Mouse (Mus musculus) lung, postnatal 10 days (tissue): Measurements from ENCODE around the gene Myo19.
"Not testable (repeated sequence)": the region's sequence is repeated elsewhere in the genome, so short reads cannot be mapped to it uniquely, and the experiment has no call there.

ENCODE experiments used
- DNase-seq: peaks from one replicate; pipeline ENCODE4 v3.0.0; 2021

Gene Myo19

GRCm38 (mm10) chr11:84879772-84880464, at the start of gene Myo19, which contains the start of gene Pigw:
Gene Myo19, plus strand, starts transcription at chr11:84880148.
Gene Pigw, minus strand, starts transcription at chr11:84880285.
- peak; percentile 85 for DNase-seq

GRCm38 (mm10) chr11:84839330-84839729, 40.6 kb upstream of the Myo19 start:
- no peak for DNase-seq

GRCm38 (mm10) chr11:84846741-84847474, 33.0 kb upstream of the Myo19 start:
- DNase-seq = no peak

- no peak for DNase-seq
Observed at GRCm38 (mm10) chr11:84847475-84848090, 32.4 kb upstream of the Myo19 start.

- DNase-seq = no peak
Observed at GRCm38 (mm10) chr11:84855285-84855684, 24.7 kb upstream of the Myo19 start.

GRCm38 (mm10) chr11:84865268-84865667, 14.7 kb upstream of the Myo19 start:
- no peak for DNase-seq

GRCm38 (mm10) chr11:84867586-84867985, 12.4 kb upstream of the Myo19 start:
- DNase-seq = no peak

- no peak for DNase-seq
Observed at GRCm38 (mm10) chr11:84868786-84869259, 11.1 kb upstream of the Myo19 start.

- DNase-seq = peak; percentile 98
Observed at GRCm38 (mm10) chr11:84869537-84870232, 10.3 kb upstream of the Myo19 start.

GRCm38 (mm10) chr11:84870337-84871043, 9.5 kb upstream of the Myo19 start, which contains the start of gene Ggnbp2:
Gene Ggnbp2, minus strand, starts transcription at chr11:84870817.
- DNase-seq = peak; percentile 95

- DNase-seq = no peak
Observed at GRCm38 (mm10) chr11:84871046-84871445, 8.9 kb upstream of the Myo19 start.

- DNase-seq = no peak
Observed at GRCm38 (mm10) chr11:84871548-84872069, 8.3 kb upstream of the Myo19 start.

- DNase-seq = no peak
Observed at GRCm38 (mm10) chr11:84873042-84873833, 6.7 kb upstream of the Myo19 start.

GRCm38 (mm10) chr11:84876020-84876419, 3.9 kb upstream of the Myo19 start:
- not testable (repeated sequence) for DNase-seq

- no peak for DNase-seq
Observed at GRCm38 (mm10) chr11:84879007-84879771, 759 bp upstream of the Myo19 start.

GRCm38 (mm10) chr11:84880465-84880961, 565 bp downstream of the Myo19 start:
- DNase-seq = peak; percentile 82

- no peak for DNase-seq
Observed at GRCm38 (mm10) chr11:84880971-84881370, 1.0 kb downstream of the Myo19 start.

GRCm38 (mm10) chr11:84882346-84882745, 2.4 kb downstream of the Myo19 start:
- DNase-seq = no peak

GRCm38 (mm10) chr11:84885238-84885637, 5.3 kb downstream of the Myo19 start:
- no peak for DNase-seq

GRCm38 (mm10) chr11:84886236-84886635, 6.3 kb downstream of the Myo19 start:
- no peak for DNase-seq
